Mouse (Mus musculus): ENCODE results near the gene C330007P06Rik. TPM values are rescaled to one million over a fixed set of nuclear protein-coding genes. Genes with fewer than 3 reads are reported as not detected.

The C330007P06Rik gene
- total RNA-seq, 2 experiments from 2014 or later: 30.3 to 34.9 TPM

DNA sequence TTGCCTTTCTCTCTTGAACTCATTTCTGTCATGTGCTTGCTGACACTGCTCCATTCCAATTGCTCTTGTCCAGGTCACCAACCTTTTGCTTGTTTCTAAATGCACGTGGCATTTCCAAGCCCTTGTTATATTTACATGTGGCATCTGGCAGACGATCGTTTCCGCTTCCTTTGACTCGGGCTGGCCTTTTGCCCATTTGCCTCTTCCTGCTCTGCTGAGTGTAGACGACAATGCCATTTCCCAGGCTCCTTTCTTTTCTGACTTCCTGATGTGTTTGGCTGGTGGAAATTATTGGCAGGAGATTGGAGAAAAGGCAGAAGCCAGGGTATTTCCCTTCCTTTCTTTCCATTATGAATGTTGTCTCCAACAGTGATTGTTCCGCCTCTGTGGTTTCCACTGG, 34.5 kb downstream of the C330007P06Rik start:
- DNase-seq (ENCODE audit: low spot score in 2 of 2): no peak

DNA sequence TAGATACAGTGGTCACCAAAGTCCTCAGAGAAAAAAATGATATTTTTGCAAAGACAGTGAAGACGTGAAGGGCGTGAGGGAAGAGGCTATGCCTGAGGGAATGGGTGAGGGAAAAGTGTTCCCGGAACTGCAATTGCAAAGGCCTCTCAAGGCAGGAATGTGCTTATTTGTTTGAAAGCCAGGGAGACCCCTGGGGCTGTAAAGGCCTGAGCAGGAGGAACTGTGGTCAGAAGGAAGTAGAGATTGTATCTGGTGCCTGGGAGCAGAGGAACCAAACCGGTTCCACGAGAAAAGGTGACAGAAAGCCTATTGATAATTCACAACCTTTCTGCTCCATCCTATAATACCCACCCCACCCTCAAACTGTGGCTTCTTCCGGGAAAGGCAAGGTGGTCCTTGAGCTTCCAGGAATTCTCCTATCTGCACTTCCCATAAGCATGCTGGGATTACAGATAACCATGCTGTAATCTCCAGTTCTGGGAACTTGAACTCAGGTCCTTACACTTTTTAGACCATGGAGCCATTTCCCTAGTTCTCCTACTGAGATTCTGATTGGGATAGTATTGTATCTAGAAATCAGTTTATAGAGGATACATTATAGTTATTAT, 36.7 kb downstream of the C330007P06Rik start:
- DNase-seq (ENCODE audit: low spot score in 2 of 2): no peak

DNA sequence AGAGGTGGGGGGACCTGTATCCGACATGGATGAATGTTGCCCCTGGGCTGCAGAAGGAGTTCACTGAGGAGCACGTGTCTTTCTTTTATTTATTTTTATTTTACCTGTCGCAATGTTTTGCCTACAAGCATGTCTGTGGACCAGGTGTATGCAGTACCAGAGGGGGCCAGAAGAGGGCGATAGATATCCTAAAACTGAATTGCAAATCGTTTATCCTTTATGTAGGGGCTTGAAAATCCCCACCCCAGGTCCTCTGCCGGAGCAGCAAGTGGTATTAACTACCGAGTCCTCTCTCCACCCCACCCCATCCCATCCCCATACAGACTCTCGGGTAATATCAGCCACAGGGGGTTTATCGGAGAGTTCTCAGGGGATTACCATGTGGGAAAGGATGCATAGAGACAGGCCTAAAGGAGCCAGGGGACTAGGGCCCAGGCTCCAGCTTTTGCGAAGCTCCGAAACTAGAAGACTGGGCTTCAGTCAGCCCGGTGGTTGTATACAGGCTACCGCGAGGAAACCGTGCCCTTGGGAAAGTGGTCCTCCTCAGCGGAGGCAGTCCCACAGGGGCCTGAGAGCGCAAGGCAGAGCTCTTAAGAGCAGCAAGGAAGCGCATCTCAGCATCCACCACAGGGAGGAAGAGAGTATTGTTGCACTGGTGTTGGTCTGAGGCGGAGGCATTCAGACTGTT, 40.4 kb downstream of the C330007P06Rik start:
- DNase-seq (ENCODE audit: low spot score in 2 of 2): peak; percentile 64 to 73

DNA sequence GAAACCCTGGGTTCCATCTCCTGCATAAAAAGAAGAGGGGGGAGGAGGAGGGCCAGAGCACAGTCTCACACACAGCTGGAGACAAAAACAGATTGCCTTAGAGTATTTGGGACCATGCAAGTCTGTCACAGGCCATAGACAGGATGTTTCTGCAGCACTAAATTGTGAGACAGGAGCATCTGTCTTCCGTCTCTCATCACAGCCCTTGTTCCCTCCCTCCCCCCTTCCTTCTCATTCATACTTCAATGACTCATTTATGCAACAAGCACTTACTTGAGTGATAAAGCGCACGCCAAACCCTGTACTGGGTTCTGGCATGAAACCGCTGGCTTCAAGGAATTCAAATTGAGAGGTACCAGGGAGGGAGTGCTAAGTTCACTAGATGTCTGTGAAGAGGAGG, 42.3 kb downstream of the C330007P06Rik start:
- no peak for DNase-seq (ENCODE audit: low spot score in 2 of 2)

DNA sequence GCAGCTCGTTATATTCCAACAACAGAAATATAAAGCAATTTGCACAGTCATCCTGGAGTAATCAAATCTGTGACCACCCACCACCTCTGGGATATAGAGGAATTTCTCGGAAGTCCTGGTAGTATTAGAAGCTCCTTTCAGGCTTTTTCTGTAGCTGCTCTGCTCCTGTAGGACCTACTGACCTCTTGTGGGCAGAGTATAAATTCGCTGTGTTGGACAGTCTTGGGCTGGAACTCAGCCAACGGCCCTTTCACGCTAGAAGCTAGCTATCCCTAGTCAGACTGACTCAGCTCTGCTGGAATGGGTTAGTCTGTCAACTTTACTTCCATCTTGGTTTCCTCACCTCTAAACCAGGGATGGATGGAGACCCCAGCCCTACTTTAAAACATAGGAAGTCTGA, 43.6 kb downstream of the C330007P06Rik start:
- DNase-seq (ENCODE audit: low spot score in 2 of 2): no peak

DNA sequence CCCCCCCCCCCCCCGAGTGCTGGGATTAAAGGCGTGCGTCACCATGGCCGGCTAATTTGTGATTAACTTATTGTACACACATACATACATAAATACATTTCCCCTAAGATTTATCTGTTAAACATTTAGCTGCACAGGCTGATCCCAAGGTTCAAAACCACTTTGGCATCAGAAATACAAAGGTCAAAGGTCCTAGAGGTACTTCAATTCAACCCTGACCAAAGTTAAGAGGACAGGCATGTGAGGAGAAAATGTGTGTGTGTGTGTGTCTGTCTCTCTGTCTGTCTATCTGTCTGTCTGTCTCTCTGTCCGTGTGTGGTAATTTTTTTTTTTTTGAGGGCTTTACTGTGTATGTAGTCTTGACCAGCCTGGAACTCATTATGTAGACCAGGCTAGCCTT, 47.0 kb downstream of the C330007P06Rik start:
- no peak for DNase-seq (ENCODE audit: low spot score in 2 of 2)

DNA sequence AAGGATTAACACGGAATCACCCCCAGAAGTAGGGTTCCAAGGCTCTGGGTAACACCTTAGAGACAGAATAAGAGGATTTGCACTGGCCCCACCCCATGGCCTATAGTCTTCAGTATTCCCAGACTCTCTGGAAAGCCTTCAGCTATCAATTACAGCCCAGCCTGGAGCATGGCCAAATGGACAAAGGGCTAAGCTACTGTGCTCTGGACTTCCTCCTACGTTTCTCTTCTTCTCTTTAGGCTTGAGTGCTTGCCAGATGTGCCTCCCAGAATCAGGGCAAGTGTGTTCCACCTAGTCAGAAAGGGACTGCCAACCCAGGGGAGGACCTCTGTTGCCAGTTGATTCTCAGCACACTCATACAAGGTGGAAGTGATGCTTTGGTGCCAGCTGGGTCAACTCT, 48.9 kb downstream of the C330007P06Rik start:
- DNase-seq (ENCODE audit: low spot score in 2 of 2): no peak

DNA sequence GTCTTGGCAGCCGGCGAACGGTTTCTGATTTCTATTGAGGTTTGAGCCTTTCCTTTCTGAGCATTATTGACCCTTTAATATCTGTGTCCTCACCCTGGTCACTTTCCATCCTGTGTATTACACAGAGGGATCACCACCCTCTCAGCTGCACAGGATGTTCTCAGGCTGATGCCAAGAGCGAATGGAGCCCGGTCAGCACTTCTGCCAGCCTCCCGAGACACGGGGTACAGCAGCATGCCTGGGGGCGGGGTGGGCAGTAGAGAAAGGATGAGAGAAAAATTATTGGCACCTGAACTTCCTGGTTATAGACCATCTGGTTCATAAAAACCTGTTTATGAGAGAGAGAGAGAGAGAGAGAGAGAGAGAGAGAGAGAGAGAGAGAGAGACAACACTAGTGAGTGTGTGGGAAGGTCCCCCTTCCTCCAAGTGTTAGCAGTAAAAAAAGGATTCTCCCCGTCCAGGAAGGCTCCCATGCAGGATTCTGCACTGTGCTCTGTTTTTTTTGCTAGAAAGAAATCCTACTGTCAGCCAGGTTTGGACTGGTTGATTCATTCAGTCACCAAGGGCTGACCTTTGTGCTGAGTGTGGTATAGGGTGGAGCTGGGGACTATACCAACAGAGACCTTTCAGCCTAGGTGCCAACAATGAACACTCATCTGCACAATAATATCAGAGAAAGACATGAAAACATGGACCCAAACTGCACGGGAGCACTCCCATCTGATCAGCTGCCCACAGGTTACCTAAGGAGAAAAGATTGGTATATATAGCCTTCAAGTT, 49.8 kb downstream of the C330007P06Rik start:
- DNase-seq (ENCODE audit: low spot score in 2 of 2): no peak

DNA sequence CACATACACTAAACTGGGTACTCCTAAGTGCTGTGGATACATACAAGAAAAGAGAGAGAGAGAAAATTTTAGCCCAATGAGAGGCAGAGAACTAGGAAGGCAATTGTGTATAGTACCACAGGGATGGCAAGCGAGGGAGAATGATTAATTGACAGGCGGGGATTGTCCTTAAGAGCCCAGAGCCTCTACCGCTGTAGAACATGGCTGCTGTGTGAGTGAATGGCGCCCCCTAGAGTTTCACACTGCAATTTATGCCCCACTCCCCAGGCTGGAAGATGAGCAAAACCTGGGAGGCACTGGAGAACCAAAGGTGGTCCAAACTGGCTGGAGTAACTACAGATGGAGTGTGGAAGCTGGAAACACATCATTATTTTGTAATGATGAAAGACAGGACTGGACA, 53.7 kb downstream of the C330007P06Rik start:
- peak in 1 of 2 experiments; percentile 42 for DNase-seq (ENCODE audit: low spot score in 2 of 2)

DNA sequence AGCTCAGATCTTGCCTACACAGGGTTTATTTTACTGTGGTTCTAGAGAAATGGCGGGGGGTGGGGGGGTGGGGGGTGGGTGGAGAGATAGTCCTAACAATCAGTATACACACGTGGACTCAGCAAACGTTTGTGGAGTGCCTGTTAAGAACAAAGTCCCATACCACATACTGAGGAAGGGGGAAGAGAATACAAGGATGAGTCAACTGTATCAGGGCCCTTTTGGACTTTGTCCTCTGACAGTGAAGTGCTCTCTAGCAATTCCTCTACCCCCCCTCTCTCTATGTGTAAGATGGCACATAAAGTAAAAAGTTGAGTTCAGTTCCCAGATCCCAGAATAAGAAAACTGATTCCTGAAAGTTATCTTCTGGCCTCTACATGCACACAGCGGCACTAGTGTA, 54.3 kb downstream of the C330007P06Rik start:
- no peak for DNase-seq (ENCODE audit: low spot score in 2 of 2)

DNA sequence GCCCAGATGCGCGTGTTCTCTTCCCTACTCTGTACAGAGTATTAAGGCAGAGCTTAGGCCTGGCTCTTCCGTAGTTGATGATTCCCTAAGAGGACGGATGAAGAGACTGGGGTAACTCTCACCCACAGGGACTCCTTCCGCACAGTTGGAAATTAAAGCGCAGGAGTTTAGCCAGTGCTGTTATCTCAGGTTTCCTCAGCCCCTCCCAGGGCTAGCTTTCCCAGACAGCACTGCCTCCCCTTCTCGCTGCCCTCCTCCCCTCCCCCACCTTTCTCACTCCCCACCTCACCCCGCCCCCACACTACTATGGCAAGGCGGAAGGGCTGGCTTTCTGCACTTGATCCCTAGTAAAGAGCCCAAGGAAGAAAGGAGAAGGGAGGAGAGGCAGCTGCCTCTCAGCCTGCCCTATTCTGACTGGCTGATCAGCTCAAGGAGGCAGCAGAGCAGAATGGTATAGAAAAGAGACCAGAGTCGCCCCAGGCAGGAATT, 56.9 kb downstream of the C330007P06Rik start:
- no peak for DNase-seq (ENCODE audit: low spot score in 2 of 2)

DNA sequence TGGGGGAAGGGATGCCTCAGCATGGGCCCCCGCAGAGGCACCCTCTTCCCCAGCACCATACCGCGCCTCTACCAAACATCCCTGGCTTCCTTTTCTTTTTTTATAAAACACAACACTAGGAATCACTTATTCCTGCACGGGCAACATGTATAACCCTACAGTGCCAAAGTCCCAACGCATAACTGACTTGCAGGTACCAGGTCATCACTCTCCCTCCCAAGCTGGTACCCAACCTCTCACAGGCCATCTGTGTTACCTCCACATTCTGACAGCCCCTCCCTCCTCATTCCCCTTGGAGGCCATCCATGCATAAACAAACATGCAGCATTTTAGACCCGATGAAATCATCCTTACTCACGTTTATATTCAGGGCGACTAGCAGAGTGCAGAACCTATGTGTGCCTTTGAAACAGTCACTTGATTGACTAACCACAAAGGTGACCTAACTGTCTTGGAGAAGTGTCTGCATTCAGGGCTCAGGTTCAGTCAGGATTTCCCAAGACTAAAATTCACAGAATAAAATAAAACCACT, 57.5 kb downstream of the C330007P06Rik start:
- no peak for DNase-seq (ENCODE audit: low spot score in 2 of 2)

DNA sequence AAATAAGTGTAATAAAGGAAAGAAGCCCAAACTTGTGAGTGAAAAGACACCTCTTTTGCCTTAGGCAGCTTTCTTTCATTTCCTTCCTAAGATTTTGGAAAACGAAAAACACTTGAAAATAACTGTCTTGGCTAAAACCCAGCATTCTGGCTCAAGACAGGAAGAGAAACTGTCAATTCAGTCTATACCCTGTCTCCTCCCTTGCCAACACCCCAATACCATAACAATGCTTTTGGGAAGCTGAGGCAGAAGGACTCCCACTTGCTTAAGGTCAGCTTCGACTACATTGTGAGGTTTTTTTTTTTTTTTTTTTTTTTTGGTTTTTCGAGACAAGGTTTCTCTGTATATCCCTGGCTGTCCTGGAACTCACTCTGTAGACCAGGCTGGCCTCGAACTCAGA, 58.5 kb downstream of the C330007P06Rik start:
- no peak for DNase-seq (ENCODE audit: low spot score in 2 of 2)

DNA sequence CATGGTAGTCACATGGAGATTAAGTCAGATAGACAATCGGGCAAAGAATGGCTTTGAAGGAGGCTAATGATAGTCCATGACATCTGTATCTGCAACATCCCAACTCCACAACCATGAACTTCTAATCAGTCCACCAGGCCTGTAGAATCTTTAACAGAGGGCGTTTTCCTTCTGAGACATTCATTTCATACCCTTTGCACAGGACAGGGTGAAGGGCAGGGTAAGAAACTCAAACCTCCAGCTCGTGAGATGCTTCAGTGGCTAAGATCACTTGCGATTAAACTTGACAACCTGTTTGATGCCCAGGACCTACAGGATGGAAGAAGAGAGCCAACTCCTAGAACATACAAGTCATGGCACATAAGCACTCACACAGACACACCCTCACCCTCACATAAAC, 58.9 kb downstream of the C330007P06Rik start:
- DNase-seq (ENCODE audit: low spot score in 2 of 2): no peak

DNA sequence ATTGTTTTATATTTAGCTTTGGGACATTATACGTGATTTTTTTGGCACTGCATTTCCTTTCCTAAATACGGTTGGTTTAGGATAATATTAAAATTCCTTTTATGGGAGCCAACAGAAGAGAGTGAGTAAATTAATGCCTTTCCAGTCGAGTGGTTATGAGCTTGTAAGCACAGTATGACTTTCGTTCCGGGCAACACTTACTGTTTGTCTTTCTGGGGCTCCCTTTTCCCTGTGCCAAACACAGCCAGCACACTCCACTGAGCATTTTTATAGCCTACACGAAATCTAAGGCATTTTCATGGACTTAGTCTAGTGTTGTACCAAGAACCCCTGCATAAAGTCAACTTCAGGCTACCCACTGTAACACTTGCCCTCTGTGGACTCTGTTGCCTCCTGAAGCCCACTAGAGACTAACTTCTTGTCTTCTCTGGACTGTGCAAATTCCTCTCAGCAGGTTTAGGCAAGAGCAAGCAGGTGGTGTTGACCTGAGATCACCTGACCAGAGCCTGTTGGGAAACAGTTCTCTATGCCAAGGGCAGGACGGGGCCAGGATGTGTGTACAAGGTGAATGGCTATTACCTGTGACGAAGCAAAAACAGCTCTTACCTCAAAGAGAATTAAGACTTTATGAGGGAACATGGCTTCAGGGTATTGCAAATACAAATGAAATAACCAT, 59.6 kb downstream of the C330007P06Rik start:
- no peak for DNase-seq (ENCODE audit: low spot score in 2 of 2)

DNA sequence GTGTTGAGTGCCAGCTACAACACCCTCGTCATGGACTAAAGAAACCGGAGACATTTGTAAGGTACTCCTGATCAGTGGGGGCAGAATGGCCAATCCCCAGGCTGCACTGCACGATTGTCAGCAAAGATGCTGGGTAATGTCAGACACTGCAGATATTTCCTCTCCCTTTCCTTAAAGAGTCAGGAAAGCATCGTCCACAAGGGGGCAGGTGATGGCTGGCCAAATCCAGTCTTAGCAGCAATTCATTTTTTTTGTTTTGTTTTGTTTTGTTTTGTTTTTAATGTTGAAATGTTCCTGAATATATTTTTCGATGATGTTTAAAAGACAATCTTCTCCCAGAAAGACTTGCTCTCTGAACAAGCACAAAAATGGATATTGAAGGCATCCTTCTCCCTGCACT, 62.5 kb downstream of the C330007P06Rik start:
- DNase-seq (ENCODE audit: low spot score in 2 of 2): no peak

DNA sequence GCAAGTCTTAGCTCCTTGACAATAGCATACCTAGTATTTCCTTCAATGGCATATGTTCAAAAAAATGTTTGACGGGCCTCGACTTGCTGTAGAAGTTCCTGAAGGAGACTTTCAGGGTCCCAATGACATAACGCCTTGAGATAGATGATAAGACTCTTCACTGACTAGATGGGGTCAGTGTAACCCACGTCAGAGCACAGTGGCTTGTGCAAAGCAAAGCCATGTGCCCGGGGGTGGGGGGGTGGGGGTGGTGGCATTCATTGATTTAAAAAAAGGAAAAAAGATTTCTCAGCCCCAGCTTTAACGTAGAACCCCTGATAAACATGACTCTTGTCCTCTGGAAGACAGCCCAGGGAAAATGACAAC, 65.6 kb downstream of the C330007P06Rik start:
- no peak for DNase-seq (ENCODE audit: low spot score in 2 of 2)

DNA sequence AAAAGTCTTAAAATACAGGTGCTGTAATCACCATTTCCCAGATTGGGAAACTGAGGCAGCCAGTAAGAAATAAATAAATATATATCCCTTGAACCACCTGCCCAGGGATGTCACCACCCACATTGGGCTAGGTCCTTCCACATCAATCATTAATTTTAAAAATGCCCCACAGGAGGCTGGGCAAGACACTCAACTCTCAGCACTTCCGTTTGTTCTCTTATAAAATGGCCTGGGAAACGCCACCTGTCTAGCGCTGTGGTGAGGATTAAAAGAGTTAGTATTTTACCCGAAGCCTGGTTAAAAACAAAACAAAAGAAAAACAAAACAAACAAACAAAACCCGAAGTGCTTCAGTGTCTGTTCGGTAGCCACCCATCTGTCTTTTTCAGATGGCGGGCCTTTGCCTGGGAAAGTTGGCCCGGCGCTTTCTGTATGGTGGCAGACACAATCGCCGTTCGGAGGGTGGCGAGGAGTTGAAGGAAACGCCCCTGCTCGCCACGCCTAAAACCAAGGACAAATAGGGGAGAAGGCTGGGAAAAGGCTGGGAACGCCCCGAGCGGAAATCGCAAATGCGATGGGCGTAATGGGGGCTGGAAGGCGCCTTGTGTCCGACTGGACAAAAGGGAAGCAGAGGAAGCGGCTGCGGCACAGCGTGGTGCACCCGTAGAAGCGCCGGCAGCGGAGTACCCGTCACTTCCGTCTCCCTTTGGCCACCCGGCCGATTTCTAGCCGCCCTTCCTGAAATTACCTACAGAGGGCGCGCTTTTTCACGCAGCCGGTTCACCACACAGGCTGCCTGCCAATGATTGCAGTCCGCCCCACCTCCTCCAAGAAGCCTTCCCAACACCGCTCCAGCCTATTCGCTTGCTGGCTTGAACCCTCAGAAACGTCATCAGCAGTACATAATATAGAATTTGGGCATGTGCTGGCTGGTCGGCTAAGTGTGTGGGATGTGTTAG, 66.3 kb downstream of the C330007P06Rik start:
- peak; percentile 82 to 88 for DNase-seq (ENCODE audit: low spot score in 2 of 2)

DNA sequence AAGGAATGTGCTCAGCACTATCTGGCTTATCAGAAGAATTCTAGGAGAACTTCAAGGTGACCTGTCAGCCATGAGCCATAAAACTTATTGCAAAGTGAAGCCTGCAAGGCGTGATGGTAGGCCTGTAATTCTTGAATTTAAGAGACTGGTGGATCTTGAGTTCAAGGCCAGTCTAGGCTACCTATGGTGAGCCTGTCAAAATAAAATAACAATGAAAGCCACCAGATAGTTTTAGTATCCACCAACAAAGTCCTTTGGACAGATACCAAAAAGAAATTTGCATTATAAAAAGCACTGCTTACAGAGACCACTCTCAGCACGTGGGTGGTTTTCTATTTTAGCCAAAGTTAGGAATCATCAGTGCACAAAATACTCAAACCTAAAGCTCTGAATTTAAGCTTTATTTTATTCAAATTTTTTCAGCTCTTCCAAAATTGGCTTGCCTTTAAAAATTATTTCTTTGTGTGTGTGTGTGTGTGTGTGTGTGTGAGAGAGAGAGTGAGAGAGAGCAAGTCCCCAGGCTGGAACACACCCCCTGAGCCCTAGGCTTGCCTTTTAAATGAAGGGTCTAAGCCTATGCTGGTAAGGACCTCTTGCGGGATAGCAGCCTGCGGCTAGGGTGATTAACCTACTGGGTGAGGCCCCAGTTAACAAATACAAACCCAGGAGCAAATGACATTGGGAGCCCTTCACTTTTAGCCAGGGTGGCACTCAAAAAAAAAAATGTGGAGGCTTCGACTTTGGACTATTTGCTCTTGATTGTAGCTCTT, 68.3 kb downstream of the C330007P06Rik start:
- no peak for DNase-seq (ENCODE audit: low spot score in 2 of 2)
